In the genomic region with DNA sequence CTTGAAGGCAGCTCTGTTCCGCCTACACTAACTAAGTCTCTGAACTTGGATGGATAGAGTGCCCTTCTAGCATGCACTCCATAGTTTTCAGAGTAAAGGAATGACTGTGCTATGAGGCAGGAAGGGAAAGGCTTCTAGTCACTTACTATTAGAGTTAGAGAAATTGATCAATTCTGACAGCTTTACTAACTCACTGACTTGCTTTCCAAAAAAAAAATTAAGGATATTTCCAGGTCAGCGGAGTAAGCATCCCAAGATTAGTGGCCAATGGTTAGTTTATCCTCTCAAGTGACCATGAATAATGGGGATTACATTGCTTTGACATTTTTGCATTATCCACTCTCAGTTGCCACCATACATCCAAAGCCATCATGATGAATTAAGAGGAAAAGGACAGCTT, we compare ENCODE assay signal across 18 mouse cellular contexts.
"Had no signal": no experiment of that assay in that cellular context is flagged by ENCODE, and none has a peak within 500 bp of the region (broad histone marks: within the 10 kb centered on the region; RNA-seq: fewer than 3 reads in every experiment).

No protein-coding gene starts in this region.

- H3K4me1 ChIP-seq: limb, embryonic 12.5 days; lung, embryonic 15.5 days; midbrain, embryonic 15.5 days; neural tube, embryonic 12.5 days; stomach, embryonic 15.5 days had no signal

- DNase-seq: kidney, adult 11 months; kidney, adult 9 months; kidney, postnatal 36 days; layer of hippocampus, adult 9-11 months; layer of hippocampus, postnatal 36 days; lung, postnatal 14 days; right cerebral cortex, postnatal 14 days; thymus, adult 2 months; thymus, postnatal 25 days had no signal

- ATAC-seq: midbrain, embryonic 15.5 days had no signal

- H3K27me3 ChIP-seq: limb, embryonic 12.5 days; lung, embryonic 15.5 days; megakaryocyte, embryonic 14.5 days; midbrain, embryonic 15.5 days; neural tube, embryonic 12.5 days; stomach, embryonic 15.5 days had no signal

- H3K9ac ChIP-seq: limb, embryonic 12.5 days; lung, embryonic 15.5 days; midbrain, embryonic 15.5 days; neural tube, embryonic 12.5 days; stomach, embryonic 15.5 days had no signal

- H3K4me2 ChIP-seq: limb, embryonic 12.5 days; lung, embryonic 15.5 days; midbrain, embryonic 11.5 days; midbrain, embryonic 15.5 days; neural tube, embryonic 12.5 days; stomach, embryonic 15.5 days had no signal

- H3K4me3 ChIP-seq: limb, embryonic 12.5 days; lung, embryonic 15.5 days; megakaryocyte, embryonic 14.5 days; midbrain, embryonic 15.5 days; neural tube, embryonic 12.5 days; stomach, embryonic 15.5 days had no signal

- H3K9me3 ChIP-seq: limb, embryonic 12.5 days; lung, embryonic 15.5 days; midbrain, embryonic 15.5 days; neural tube, embryonic 12.5 days; stomach, embryonic 15.5 days had no signal

- H3K36me3 ChIP-seq: limb, embryonic 12.5 days; lung, embryonic 15.5 days; midbrain, embryonic 15.5 days; neural tube, embryonic 12.5 days; stomach, embryonic 15.5 days had no signal

- H3K27ac ChIP-seq: kidney, postnatal 0 days; lung, embryonic 15.5 days; macrophage; midbrain, embryonic 15.5 days; neural tube, embryonic 12.5 days; stomach, embryonic 15.5 days had no signal
